Mouse (Mus musculus) MEL (cell line): ENCODE results near the gene Casp14. TPM values are rescaled to one million over a fixed set of nuclear protein-coding genes. Genes with fewer than 3 reads are reported as not detected.

Experiments
- DNase-seq: peaks from one replicate; pipeline ENCODE4 v3.0.0; 2011; ENCODE audit warnings: low read depth, low spot score
- H3K27ac ChIP-seq: 2 replicates; pipeline ENCODE4 v1.5.1; 2012; ENCODE audit warnings: low read depth, mild to moderate bottlenecking, control low read depth, low read length, moderate library complexity; ENCODE audit not compliant: control insufficient read depth
- H3K27me3 ChIP-seq, 2 experiments: fragments of 150-350 bp in 1 of 2; sonication (generic) in 1 of 2; 2 replicates each; pipeline ENCODE4 v1.6.1; 2012; ENCODE audit warnings: low read length in 2 of 2, mild to moderate bottlenecking in 2 of 2, improper control_type of control experiment in 1 of 2, moderate library complexity in 1 of 2; ENCODE audit not compliant: insufficient read depth in 2 of 2, control insufficient read depth in 1 of 2
- H3K36me3 ChIP-seq, 2 experiments: 2 replicates each; pipeline ENCODE4 v1.6.1; 2012 to 2014; ENCODE audit warnings: low read length in 2 of 2, improper control_type of control experiment in 1 of 2, inconsistent platforms in 1 of 2, mild to moderate bottlenecking in 1 of 2; ENCODE audit not compliant: insufficient read depth in 2 of 2, control insufficient read depth in 1 of 2
- H3K4me1 ChIP-seq, 2 experiments: fragments of 150-350 bp in 1 of 2; sonication (generic) in 1 of 2; 2 replicates each; pipeline ENCODE4 v1.6.1; 2012; ENCODE audit warnings: low read length in 2 of 2, improper control_type of control experiment in 1 of 2, mild to moderate bottlenecking in 1 of 2; ENCODE audit not compliant: insufficient read depth in 2 of 2, control insufficient read depth in 1 of 2
- H3K4me3 ChIP-seq, 2 experiments: fragments of 150-350 bp in 1 of 2; sonication (generic) in 1 of 2; 2 replicates each; pipeline ENCODE4 v1.5.1; 2012; ENCODE audit warnings: low read depth in 2 of 2, low read length in 2 of 2, mild to moderate bottlenecking in 2 of 2, moderate library complexity in 2 of 2, control low read depth in 1 of 2, improper control_type of control experiment in 1 of 2; ENCODE audit not compliant: control insufficient read depth in 1 of 2, insufficient read depth in 1 of 2
- H3K79me2 ChIP-seq: 2 replicates; pipeline ENCODE4 v1.6.1; 2012; ENCODE audit warnings: mild to moderate bottlenecking, low read length, moderate library complexity; ENCODE audit not compliant: control insufficient read depth, poor library complexity, insufficient read depth
- H3K9ac ChIP-seq: 2 replicates; pipeline ENCODE4 v1.6.1; 2012; ENCODE audit warnings: low read depth, mild to moderate bottlenecking, control low read depth, low read length, moderate library complexity; ENCODE audit not compliant: control insufficient read depth, poor library complexity, severe bottlenecking
- H3K9me3 ChIP-seq: fragments of 150-350 bp; sonication (generic); replicated peaks from 2 replicates; pipeline ENCODE4 v1.6.1; 2012; ENCODE audit warnings: mild to moderate bottlenecking, low read length, improper control_type of control experiment, moderate library complexity; ENCODE audit not compliant: insufficient read depth
- CHD1 ChIP-seq: IDR thresholded peaks from 2 replicates; pipeline ENCODE4 v1.6.1; 2012; ENCODE audit warnings: low read depth, mild to moderate bottlenecking, inconsistent platforms, low read length, improper control_type of control experiment
- CTCF ChIP-seq, 3 experiments: IDR thresholded peaks in 2 of 3; conservative IDR thresholded peaks in 1 of 3; 2 replicates each; pipeline ENCODE4 v1.5.1; 2011 to 2012; ENCODE audit warnings: low read length in 3 of 3, low read depth in 2 of 3, mild to moderate bottlenecking in 2 of 3, improper control_type of control experiment in 1 of 3, inconsistent platforms in 1 of 3, mixed read lengths in 1 of 3, moderate library complexity in 1 of 3; ENCODE audit not compliant: control insufficient read depth in 1 of 3, insufficient read depth in 1 of 3, poor library complexity in 1 of 3, severe bottlenecking in 1 of 3
- EP300 ChIP-seq, 2 experiments: IDR thresholded peaks; 2 replicates each; pipeline ENCODE4 v1.6.1; 2011; ENCODE audit warnings: improper control_type of control experiment in 2 of 2, low read length in 2 of 2, low read depth in 1 of 2, mild to moderate bottlenecking in 1 of 2
- ETS1 ChIP-seq: IDR thresholded peaks from 2 replicates; pipeline ENCODE4 v1.6.1; 2012; ENCODE audit warnings: low read depth, mild to moderate bottlenecking, inconsistent platforms, low read length, improper control_type of control experiment, moderate library complexity
- GABPA ChIP-seq: IDR thresholded peaks from 2 replicates; pipeline ENCODE4 v1.6.1; 2012; ENCODE audit warnings: low read depth, mild to moderate bottlenecking, inconsistent platforms, low read length, improper control_type of control experiment, moderate library complexity
- MAFK ChIP-seq: IDR thresholded peaks from 2 replicates; pipeline ENCODE4 v1.6.1; 2011; ENCODE audit warnings: low read depth, mild to moderate bottlenecking, low read length, improper control_type of control experiment, borderline replicate concordance
- MYB ChIP-seq: IDR thresholded peaks from 2 replicates; pipeline ENCODE4 v1.6.1; 2011; ENCODE audit warnings: mild to moderate bottlenecking, low read depth, low read length, improper control_type of control experiment
- MYC ChIP-seq: IDR thresholded peaks from 2 replicates; pipeline ENCODE4 v1.6.1; 2011; ENCODE audit warnings: low read depth, mild to moderate bottlenecking, low read length, improper control_type of control experiment, moderate library complexity
- NRF1 ChIP-seq: IDR thresholded peaks from 2 replicates; pipeline ENCODE4 v1.6.1; 2014; ENCODE audit warnings: low read depth, mild to moderate bottlenecking, inconsistent platforms, low read length, improper control_type of control experiment, moderate library complexity; ENCODE audit not compliant: poor library complexity, insufficient read depth, severe bottlenecking
- POLR2A ChIP-seq, 2 experiments: IDR thresholded peaks; 2 replicates each; pipeline ENCODE4 v1.6.1; 2011 to 2012; ENCODE audit warnings: low read length in 2 of 2, mild to moderate bottlenecking in 2 of 2, control low read depth in 1 of 2, improper control_type of control experiment in 1 of 2, low read depth in 1 of 2, moderate library complexity in 1 of 2; ENCODE audit not compliant: control insufficient read depth in 1 of 2, insufficient read depth in 1 of 2, poor library complexity in 1 of 2
- POLR2AphosphoS2 ChIP-seq: IDR thresholded peaks from 2 replicates; pipeline ENCODE4 v1.6.1; 2011; ENCODE audit warnings: low read length, improper control_type of control experiment
- SIN3A ChIP-seq: IDR thresholded peaks from 2 replicates; pipeline ENCODE4 v1.6.1; 2012; ENCODE audit warnings: low read length, improper control_type of control experiment, inconsistent platforms
- SMC3 ChIP-seq: IDR thresholded peaks from 2 replicates; pipeline ENCODE4 v1.6.1; 2011; ENCODE audit warnings: low read depth, low read length, improper control_type of control experiment
- TAL1 ChIP-seq: IDR thresholded peaks from 2 replicates; pipeline ENCODE4 v1.6.1; 2012; ENCODE audit warnings: mild to moderate bottlenecking, inconsistent platforms, low read length, moderate library complexity, mixed read lengths
- TBP ChIP-seq: IDR thresholded peaks from 2 replicates; pipeline ENCODE4 v1.8.0; 2011; ENCODE audit warnings: low read depth, low read length, improper control_type of control experiment
- TCF12 ChIP-seq: IDR thresholded peaks from 2 replicates; pipeline ENCODE4 v1.6.1; 2014; ENCODE audit warnings: low read depth, mild to moderate bottlenecking, inconsistent platforms, low read length, improper control_type of control experiment, moderate library complexity
- UBTF ChIP-seq: IDR thresholded peaks from 2 replicates; pipeline ENCODE4 v1.6.1; 2012; ENCODE audit warnings: low read depth, mild to moderate bottlenecking, inconsistent platforms, low read length, improper control_type of control experiment, moderate library complexity, borderline replicate concordance; ENCODE audit not compliant: insufficient read depth
- USF1 ChIP-seq: IDR thresholded peaks from 2 replicates; pipeline ENCODE4 v1.6.1; 2014; ENCODE audit warnings: low read depth, mild to moderate bottlenecking, inconsistent platforms, low read length, improper control_type of control experiment, moderate library complexity
- USF2 ChIP-seq, 2 experiments: IDR thresholded peaks; 2 replicates each; pipeline ENCODE4 v1.6.1; 2011 to 2012; ENCODE audit warnings: improper control_type of control experiment in 2 of 2, low read length in 2 of 2, borderline replicate concordance in 1 of 2, inconsistent platforms in 1 of 2, low read depth in 1 of 2, mild to moderate bottlenecking in 1 of 2; ENCODE audit not compliant: insufficient read depth in 1 of 2
- ZKSCAN1 ChIP-seq: IDR thresholded peaks from 2 replicates; pipeline ENCODE4 v1.6.1; 2012; ENCODE audit warnings: low read depth, mild to moderate bottlenecking, inconsistent platforms, low read length, improper control_type of control experiment, moderate library complexity
- polyA plus RNA-seq, 2 experiments: library from polyadenylated mRNA; stranded (reverse) in 1 of 2; unstranded in 1 of 2; fragments of >175 nt in 1 of 2; fragments of >200 nt in 1 of 2; gene quantifications; 2 replicates each; pipeline versions ENCODE4 v1.2.1 to v1.2.4; 2012; ENCODE audit warnings: low replicate concordance in 2 of 2, low read depth in 1 of 2; ENCODE audit not compliant: insufficient read length in 2 of 2, insufficient read depth in 1 of 2, missing spikeins in 1 of 2
- total RNA-seq: library from RNA; depleted of rRNA; stranded (reverse); fragments of 300-350 nt; gene quantifications from 2 replicates; pipeline ENCODE4 v1.2.3, GENCODE M21; 2012

Gene Casp14
- total and polyA plus RNA-seq, 3 experiments = not detected

DNA sequence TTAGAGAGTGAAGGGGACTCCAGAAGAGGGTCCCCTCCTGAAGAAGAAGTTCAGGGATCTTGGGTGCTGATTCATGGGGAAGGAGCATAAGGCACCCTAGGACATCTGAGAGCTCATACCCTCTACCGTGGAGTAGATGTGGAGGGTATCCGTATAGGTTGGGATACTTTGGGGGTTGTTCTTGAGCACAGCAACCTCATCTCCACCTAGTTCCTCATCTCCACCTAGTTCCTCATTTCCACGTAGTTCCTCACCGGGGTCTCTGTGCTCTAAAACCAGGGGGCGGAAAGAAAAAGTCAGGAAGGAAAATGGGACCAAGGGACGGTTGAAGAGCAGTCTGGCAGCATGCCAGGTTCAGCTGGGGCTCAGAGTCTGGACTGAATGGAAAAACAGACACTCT is 4.0 kb downstream of the Casp14 start:
- H3K9me3 ChIP-seq = no peaks in the 10 kb centered on the region

GRCm38 (mm10) chr10:78710706-78711105 is 7.4 kb downstream of the Casp14 start:
- no peak overlapping the region for H3K9ac ChIP-seq
- H3K79me2 ChIP-seq = no peaks in the 10 kb centered on the region
- H3K4me1 ChIP-seq = no peaks in the 10 kb centered on the region
- no peaks in the 10 kb centered on the region for H3K36me3 ChIP-seq
- no peak overlapping the region for H3K4me3 ChIP-seq
- DNase-seq = no peak
- H3K9me3 ChIP-seq = no peaks in the 10 kb centered on the region
- no peak overlapping the region for H3K27ac ChIP-seq
- no peaks in the 10 kb centered on the region for H3K27me3 ChIP-seq
- TF ChIP-seq MYC (no peak), ETS1 (no peak), USF2 (IDR thresholded peaks at IDR 0.05; ENCODE audit: borderline replicate concordance in 1 of 2, insufficient read depth in 1 of 2, low read depth in 1 of 2, low read length in 2 of 2) (no peak), EP300 (IDR thresholded peaks at IDR 0.05; ENCODE audit: low read depth in 1 of 2, low read length in 2 of 2) (no peak), TCF12 (no peak)
- TF ChIP-seq, all 39 proteins: peak for 0

More for the DNA sequence above, 4.0 kb downstream of the Casp14 start:
- DNase-seq = no peak
- TF ChIP-seq CHD1 = no peak
- no peak for TF ChIP-seq POLR2A (IDR thresholded peaks at IDR 0.05; ENCODE audit: control insufficient read depth in 1 of 2, insufficient read depth in 1 of 2, low read depth in 1 of 2, low read length in 2 of 2, poor library complexity in 1 of 2)
- no peak for TF ChIP-seq TBP
- TF ChIP-seq USF1 = no peak
- no peak for TF ChIP-seq SMC3
- no peak for TF ChIP-seq MYB
- no peak for TF ChIP-seq ZKSCAN1
- no peak for TF ChIP-seq CTCF (IDR thresholded peaks at IDR 0.05 in 2 of 3, conservative IDR thresholded peaks at IDR 0.05 in 1 of 3; ENCODE audit: control insufficient read depth in 1 of 3, insufficient read depth in 1 of 3, low read depth in 2 of 3, low read length in 3 of 3, poor library complexity in 1 of 3, severe bottlenecking in 1 of 3)
- no peak for TF ChIP-seq NRF1
- TF ChIP-seq UBTF = no peak
- no peak for TF ChIP-seq MYC
- TF ChIP-seq MAFK = no peak
- no peak for TF ChIP-seq TAL1
- TF ChIP-seq ETS1 = no peak
- no peak for TF ChIP-seq POLR2AphosphoS2
- TF ChIP-seq SIN3A = no peak
- no peak for TF ChIP-seq GABPA
- Histone ChIP-seq H3K27ac (no peak overlapping the region), H3K9ac (no peak overlapping the region), H3K4me1 (no peaks in the 10 kb centered on the region), H3K36me3 (no peaks in the 10 kb centered on the region), H3K4me3 (no peak overlapping the region), H3K79me2 (no peaks in the 10 kb centered on the region), H3K27me3 (no peaks in the 10 kb centered on the region)
